Mouse (Mus musculus) liver, adult 10 weeks (tissue): ENCODE data around the gene Mrpl3. TPM values are rescaled to one million over a fixed set of nuclear protein-coding genes. Genes with fewer than 3 reads are reported as not detected.

Source experiments
- polyA plus RNA-seq: library from polyadenylated mRNA; stranded (reverse); fragments of 350-450 nt; fragmentation: Illumina TruSeq; extraction: RNeasy Lipid Tissue Mini Kit (QIAGEN cat#74804); gene quantifications from one replicate; pipeline ENCODE4 v1.2.3, GENCODE M21; 2014; ENCODE audit warnings: low read depth, low replicate concordance

The Mrpl3 gene
- 42.1 TPM for polyA plus RNA-seq

GRCm38 (mm10) chr9:105053147-105053557 lies at the start of gene Mrpl3:
Gene Mrpl3 (plus strand): TSS chr9:105053239.

Other genes with a start within 250 kb of the Mrpl3 start
- gene Nudt16, start 78.6 kb downstream of the Mrpl3 start, polyA plus RNA-seq: 12.1 TPM
- gene 1700080E11Rik, start 91.9 kb downstream of the Mrpl3 start, polyA plus RNA-seq: not detected